Mouse (Mus musculus) heart, embryonic 13.5 days (tissue): Measurements from ENCODE around the gene Cer1. TPM values are rescaled to one million over a fixed set of nuclear protein-coding genes. Genes with fewer than 3 reads are reported as not detected.
A peak's percentile ranks its signal among the peaks of the same experiment; 100 is the strongest.

Experiments used
- ATAC-seq: fragments of 200-750 bp; cut with Nextera tagmentation; 2 replicates; pipeline ENCODE4 v1.8.0; 2017; ENCODE audit warnings: moderate TSS enrichment; ENCODE audit not compliant: insufficient number of reproducible peaks, low FRiP score, low TSS enrichment; ENCODE audit errors: extremely low read depth
- H3K27ac ChIP-seq: fragments of 300-500 bp; sonication (generic); replicated peaks from 2 replicates; pipeline ENCODE4 v1.5.1; 2015; ENCODE audit warnings: moderate library complexity, mild to moderate bottlenecking, inconsistent platforms
- H3K27me3 ChIP-seq: fragments of 300-500 bp; sonication (generic); replicated peaks from 2 replicates; pipeline ENCODE4 v1.6.1; 2015; ENCODE audit warnings: mild to moderate bottlenecking, inconsistent platforms
- H3K36me3 ChIP-seq: fragments of 300-500 bp; sonication (generic); 2 replicates; pipeline ENCODE4 v1.6.1; 2015; ENCODE audit warnings: mild to moderate bottlenecking, inconsistent platforms
- H3K4me1 ChIP-seq: fragments of 300-500 bp; sonication (generic); 2 replicates; pipeline ENCODE4 v1.6.1; 2015; ENCODE audit warnings: inconsistent platforms
- H3K4me2 ChIP-seq: fragments of 300-500 bp; sonication (generic); 2 replicates; pipeline ENCODE4 v1.6.1; 2015; ENCODE audit warnings: inconsistent platforms, mild to moderate bottlenecking, moderate library complexity
- H3K4me3 ChIP-seq: fragments of 300-500 bp; sonication (generic); 2 replicates; pipeline ENCODE4 v1.5.1; 2015; ENCODE audit warnings: moderate library complexity, mild to moderate bottlenecking, inconsistent platforms
- H3K9ac ChIP-seq: fragments of 300-500 bp; sonication (generic); 2 replicates; pipeline ENCODE4 v1.6.1; 2015; ENCODE audit warnings: inconsistent platforms, mild to moderate bottlenecking, moderate library complexity
- H3K9me3 ChIP-seq: fragments of 300-500 bp; sonication (generic); 2 replicates; pipeline ENCODE4 v1.6.1; 2016; ENCODE audit warnings: inconsistent platforms
- WGBS: fragments of 180-500 bp; shearing (Covaris S2); methylation state at CpG from one replicate; pipeline ENCODE4 v1.1.7; 2015; ENCODE audit warnings: mixed read lengths; 5-methylcytosine and 5-hydroxymethylcytosine counted together
- polyA plus RNA-seq: library from polyadenylated mRNA; unstranded; fragments of >200 nt; fragmentation: Nextera tagmentation; extraction: Ambion mirVana; gene quantifications from 2 replicates; pipeline ENCODE4 v1.2.1, GENCODE M21; 2015

Cer1 gene
- polyA plus RNA-seq, result 0.11 and 0.32 TPM in 2 replicates

GRCm38 (mm10) chr4:82884636-82885534 is at the start of gene Cer1:
Cer1 (minus strand) TSS chr4:82885148.
- ATAC-seq, result no peak
- Histone ChIP-seq H3K36me3 (no peaks in the 10 kb centered on the region), H3K27me3 (no peaks in the 10 kb centered on the region), H3K27ac (no peak within 1 kb of the TSS), H3K4me1 (0 out of 2 replicates have a peak, but pooled peaks cover 1% of the 10 kb centered on the region), H3K4me3 (no peak within 1 kb of the TSS), H3K9ac (no peak within 1 kb of the TSS), H3K9me3 (no peaks in the 10 kb centered on the region), H3K4me2 (no peak within 1 kb of the TSS)
- 63% methylated on average over 18 of the region's 19 CpGs for WGBS

- H3K4me3 ChIP-seq, result peak overlapping the region; percentile 46; the same call in 1 of the 2 replicates
- H3K9ac ChIP-seq, result no peak overlapping the region
- H3K27ac ChIP-seq, result no peak overlapping the region
- H3K36me3 ChIP-seq, result no peaks in the 10 kb centered on the region
- ATAC-seq, result no peak
- peak overlapping the region; percentile 63 for H3K4me2 ChIP-seq
- 14% methylated on average over 5 of the region's 5 CpGs for WGBS
- H3K4me1 ChIP-seq, result peaks cover 9% of the 10 kb centered on the region
- H3K9me3 ChIP-seq, result no peaks in the 10 kb centered on the region
- H3K27me3 ChIP-seq, result no peaks in the 10 kb centered on the region
Observed at GRCm38 (mm10) chr4:82934308-82934707, 49.4 kb upstream of the Cer1 start.

GRCm38 (mm10) chr4:82933698-82934210 is 48.8 kb upstream of the Cer1 start:
- no peak for ATAC-seq
- peak overlapping the region; percentile 63 for H3K4me2 ChIP-seq
- 19% methylated on average over 14 of the region's 14 CpGs for WGBS

GRCm38 (mm10) chr4:82930079-82930478 is 45.1 kb upstream of the Cer1 start:
- WGBS, result 86% methylated on average over 5 of the region's 5 CpGs
- Histone ChIP-seq H3K4me3 (no peak overlapping the region), H3K4me2 (no peak overlapping the region), H3K36me3 (no peaks in the 10 kb centered on the region), H3K4me1 (peaks cover 9% of the 10 kb centered on the region), H3K9me3 (no peaks in the 10 kb centered on the region), H3K9ac (no peak overlapping the region), H3K27me3 (no peaks in the 10 kb centered on the region), H3K27ac (no peak overlapping the region)
- ATAC-seq, result no peak

More at GRCm38 (mm10) chr4:82933698-82934210, 48.8 kb upstream of the Cer1 start:
- no peaks in the 10 kb centered on the region for H3K27me3 ChIP-seq
- no peak overlapping the region for H3K27ac ChIP-seq
- no peaks in the 10 kb centered on the region for H3K36me3 ChIP-seq
- H3K9ac ChIP-seq, result peak overlapping the region; percentile 63
- H3K4me3 ChIP-seq, result peak overlapping the region; percentile 46
- H3K4me1 ChIP-seq, result peaks cover 9% of the 10 kb centered on the region
- H3K9me3 ChIP-seq, result no peaks in the 10 kb centered on the region

GRCm38 (mm10) chr4:82921962-82922361 is 37.0 kb upstream of the Cer1 start:
- Histone ChIP-seq H3K4me1 (0 out of 2 replicates have a peak, but pooled peaks cover 2% of the 10 kb centered on the region), H3K9ac (no peak overlapping the region), H3K36me3 (peaks cover 9% of the 10 kb centered on the region), H3K4me2 (no peak overlapping the region), H3K27ac (no peak overlapping the region), H3K4me3 (no peak overlapping the region), H3K27me3 (no peaks in the 10 kb centered on the region), H3K9me3 (no peaks in the 10 kb centered on the region)
- 62% methylated on average over 4 of the region's 4 CpGs for WGBS
- no peak for ATAC-seq

- no peaks in the 10 kb centered on the region for H3K9me3 ChIP-seq
- H3K4me2 ChIP-seq, result no peak overlapping the region
- H3K9ac ChIP-seq, result no peak overlapping the region
- peaks cover 11% of the 10 kb centered on the region for H3K4me1 ChIP-seq
- no peak for ATAC-seq
- H3K27ac ChIP-seq, result no peak overlapping the region
- WGBS, result 69% methylated on average over 2 of the region's 2 CpGs
- H3K27me3 ChIP-seq, result no peaks in the 10 kb centered on the region
- H3K36me3 ChIP-seq, result peaks cover 5% of the 10 kb centered on the region; the same call in 1 of the 2 replicates
- H3K4me3 ChIP-seq, result no peak overlapping the region
Observed at GRCm38 (mm10) chr4:82918625-82919024, 33.7 kb upstream of the Cer1 start.

GRCm38 (mm10) chr4:82916678-82917050 is 31.7 kb upstream of the Cer1 start:
- H3K36me3 ChIP-seq, result peaks cover 11% of the 10 kb centered on the region
- H3K27ac ChIP-seq, result no peak overlapping the region
- H3K4me3 ChIP-seq, result no peak overlapping the region
- peaks cover 11% of the 10 kb centered on the region for H3K4me1 ChIP-seq
- WGBS, result 72% methylated on average over 5 of the region's 5 CpGs
- H3K4me2 ChIP-seq, result no peak overlapping the region
- no peak for ATAC-seq
- H3K9me3 ChIP-seq, result no peaks in the 10 kb centered on the region
- no peak overlapping the region for H3K9ac ChIP-seq
- H3K27me3 ChIP-seq, result no peaks in the 10 kb centered on the region

GRCm38 (mm10) chr4:82916003-82916677 is 31.2 kb upstream of the Cer1 start:
- Histone ChIP-seq H3K4me3 (no peak overlapping the region), H3K27ac (peak overlapping the region; percentile 61), H3K9ac (no peak overlapping the region), H3K27me3 (no peaks in the 10 kb centered on the region), H3K4me1 (peaks cover 11% of the 10 kb centered on the region), H3K4me2 (peak overlapping the region; percentile 24; the same call in 1 of the 2 replicates), H3K9me3 (no peaks in the 10 kb centered on the region), H3K36me3 (peaks cover 11% of the 10 kb centered on the region)
- no peak for ATAC-seq
- WGBS, result 50% methylated on average over 14 of the region's 14 CpGs

GRCm38 (mm10) chr4:82915576-82915975 is 30.6 kb upstream of the Cer1 start:
- Histone ChIP-seq H3K4me3 (no peak overlapping the region), H3K27ac (peak overlapping the region; percentile 61), H3K27me3 (no peaks in the 10 kb centered on the region), H3K36me3 (peaks cover 11% of the 10 kb centered on the region), H3K4me1 (peaks cover 11% of the 10 kb centered on the region), H3K9me3 (no peaks in the 10 kb centered on the region), H3K9ac (no peak overlapping the region), H3K4me2 (peak overlapping the region; percentile 24; the same call in 1 of the 2 replicates)
- no peak for ATAC-seq
- 51% methylated on average over 7 of the region's 7 CpGs for WGBS

GRCm38 (mm10) chr4:82914601-82915143 is 29.7 kb upstream of the Cer1 start:
- Histone ChIP-seq H3K9me3 (no peaks in the 10 kb centered on the region), H3K4me1 (peaks cover 8% of the 10 kb centered on the region), H3K36me3 (peaks cover 11% of the 10 kb centered on the region), H3K4me2 (no peak overlapping the region), H3K4me3 (no peak overlapping the region), H3K9ac (no peak overlapping the region), H3K27ac (no peak overlapping the region), H3K27me3 (no peaks in the 10 kb centered on the region)
- 70% methylated on average over 11 of the region's 11 CpGs for WGBS
- ATAC-seq, result no peak

GRCm38 (mm10) chr4:82895227-82895626 is 10.3 kb upstream of the Cer1 start:
- 0 out of 2 replicates have a peak, but pooled peaks cover under 1% of the 10 kb centered on the region for H3K4me1 ChIP-seq
- H3K9ac ChIP-seq, result no peak overlapping the region
- H3K27me3 ChIP-seq, result no peaks in the 10 kb centered on the region
- H3K9me3 ChIP-seq, result no peaks in the 10 kb centered on the region
- ATAC-seq, result no peak
- no peak overlapping the region for H3K4me3 ChIP-seq
- WGBS, result 80% methylated on average over 10 of the region's 10 CpGs
- H3K27ac ChIP-seq, result no peak overlapping the region
- H3K36me3 ChIP-seq, result peaks cover 4% of the 10 kb centered on the region; the same call in 1 of the 2 replicates
- no peak overlapping the region for H3K4me2 ChIP-seq
